Mouse (Mus musculus): Measurements from ENCODE around the gene H2-M10.6. TPM values are rescaled to one million over a fixed set of nuclear protein-coding genes. Genes with fewer than 3 reads are reported as not detected.
"Not testable (repeated sequence)": the region's sequence is repeated elsewhere in the genome, so short reads cannot be mapped to it uniquely, and the experiment has no call there.

Gene H2-M10.6
- not detected in 2 replicates for polyA plus RNA-seq (2015; fragmentation: Nextera tagmentation; extraction: Ambion mirVana)

DNA sequence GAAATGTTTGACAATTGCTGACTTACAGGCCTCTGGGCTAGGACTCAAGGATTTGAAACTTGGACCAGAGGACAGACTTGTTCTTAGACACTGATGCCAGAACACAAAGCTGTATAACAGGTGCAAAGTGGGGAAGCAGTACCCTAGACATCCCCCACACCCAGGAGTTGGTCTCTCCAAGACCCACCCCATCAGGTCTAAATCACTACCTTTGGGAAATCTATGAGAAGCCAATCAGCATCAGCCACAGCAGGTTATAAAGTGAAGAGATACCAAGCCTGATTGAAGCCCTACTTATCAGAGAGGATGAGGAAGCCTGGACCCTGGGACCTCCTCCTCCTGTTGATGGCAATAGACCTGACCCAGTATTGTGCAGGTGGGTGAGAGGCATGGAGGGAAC, at the start of gene H2-M10.6:
TSS of gene H2-M10.6 (plus strand) at position 301 of the 400 bp plus-strand sequence.
- H3K27me3 ChIP-seq = no peaks in the 10 kb centered on the region
- no peaks in the 10 kb centered on the region for H3K36me3 ChIP-seq
- no peak within 1 kb of the TSS for H3K27ac ChIP-seq
- H3K9me3 ChIP-seq = no peaks in the 10 kb centered on the region
- H3K4me2 ChIP-seq = no peak within 1 kb of the TSS
- no peak within 1 kb of the TSS for H3K9ac ChIP-seq
- H3K4me3 ChIP-seq = no peak within 1 kb of the TSS
- ATAC-seq (ENCODE audit: low FRiP score) = no peak
- H3K4me1 ChIP-seq (replicated peaks) = no peaks in the 10 kb centered on the region

DNA sequence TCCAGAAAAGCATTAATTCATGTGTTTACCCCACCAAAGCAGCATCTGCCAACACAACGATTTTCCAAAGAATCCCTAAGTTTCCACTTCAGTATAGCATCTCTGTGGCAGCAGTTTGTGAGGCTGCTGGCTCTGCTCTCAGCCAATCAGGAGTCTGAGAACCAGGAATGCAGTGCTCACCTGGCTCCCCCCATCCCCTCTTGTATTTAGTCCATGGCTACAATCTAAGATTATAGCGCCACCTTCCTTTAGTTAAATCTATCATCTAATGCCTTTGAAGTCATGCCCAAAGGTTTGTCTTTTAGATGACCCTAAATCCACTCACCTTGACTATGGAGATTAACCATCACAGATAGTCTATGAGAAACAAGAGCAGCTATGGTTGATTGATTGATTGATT, 48.2 kb upstream of the H2-M10.6 start:
- WGBS = 55% methylated on average over 2 of the region's 2 CpGs
- ATAC-seq (ENCODE audit: low FRiP score) = 0 out of 2 replicates have a peak, but pooled peaks have one; percentile 10
- no peak overlapping the region for H3K9ac ChIP-seq
- H3K4me2 ChIP-seq = no peak overlapping the region
- no peaks in the 10 kb centered on the region for H3K9me3 ChIP-seq
- H3K4me3 ChIP-seq = no peak overlapping the region
- H3K36me3 ChIP-seq = no peaks in the 10 kb centered on the region
- no peaks in the 10 kb centered on the region for H3K27me3 ChIP-seq
- no peaks in the 10 kb centered on the region for H3K4me1 ChIP-seq (replicated peaks)
- H3K27ac ChIP-seq = no peak overlapping the region

DNA sequence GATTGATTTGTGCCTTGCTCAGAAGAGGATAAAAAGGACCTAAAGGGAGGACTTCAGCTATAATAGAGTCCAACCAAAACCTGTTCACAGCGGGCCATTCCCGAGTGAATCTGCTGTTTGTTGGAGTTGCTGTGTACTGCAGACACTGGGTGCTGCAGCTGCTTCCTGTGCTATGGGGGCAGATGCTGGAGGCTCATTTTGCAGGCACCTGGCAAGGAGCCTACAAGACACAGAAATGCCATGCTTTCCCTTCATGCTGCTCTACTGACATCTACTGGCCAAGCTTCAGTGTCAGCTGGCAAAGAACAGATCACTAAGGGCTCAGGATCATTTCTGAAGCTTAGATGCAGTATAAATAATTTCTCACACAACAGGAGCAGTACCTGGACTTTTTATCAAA, 47.7 kb upstream of the H2-M10.6 start:
- H3K4me2 ChIP-seq; H3K9me3 ChIP-seq; H3K27me3 ChIP-seq; H3K27ac ChIP-seq; H3K4me1 ChIP-seq (replicated peaks); H3K9ac ChIP-seq; H3K4me3 ChIP-seq; H3K36me3 ChIP-seq: not testable (repeated sequence)
- ATAC-seq (ENCODE audit: low FRiP score) = peak; percentile 32; the same call in 1 of the 2 replicates
- WGBS = 29% methylated on average over 2 of the region's 2 CpGs

DNA sequence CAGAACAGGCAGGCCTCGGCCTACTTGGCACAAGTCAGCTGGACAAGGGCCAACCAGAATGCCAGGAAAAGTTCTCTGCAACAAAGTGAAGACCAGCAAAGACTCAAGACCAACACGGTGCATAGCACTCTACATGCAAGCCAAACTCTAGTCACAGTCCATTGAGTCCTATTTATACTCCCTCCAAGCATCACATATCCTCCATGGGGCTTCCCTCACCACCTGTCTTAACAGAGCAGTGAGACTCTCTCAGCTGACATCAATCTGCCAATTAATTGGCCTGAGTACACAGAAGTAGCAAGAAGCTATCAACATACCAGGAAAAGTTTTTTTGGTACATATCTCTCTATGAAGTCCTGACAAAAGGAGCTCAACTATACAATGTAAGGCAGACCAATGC, 46.6 kb upstream of the H2-M10.6 start:
- H3K27me3 ChIP-seq; H3K36me3 ChIP-seq; H3K4me1 ChIP-seq (replicated peaks); H3K9me3 ChIP-seq; H3K4me2 ChIP-seq; H3K27ac ChIP-seq; H3K9ac ChIP-seq; H3K4me3 ChIP-seq; ATAC-seq (ENCODE audit: low FRiP score): not testable (repeated sequence)
- 77% methylated on average over 2 of the region's 2 CpGs for WGBS

DNA sequence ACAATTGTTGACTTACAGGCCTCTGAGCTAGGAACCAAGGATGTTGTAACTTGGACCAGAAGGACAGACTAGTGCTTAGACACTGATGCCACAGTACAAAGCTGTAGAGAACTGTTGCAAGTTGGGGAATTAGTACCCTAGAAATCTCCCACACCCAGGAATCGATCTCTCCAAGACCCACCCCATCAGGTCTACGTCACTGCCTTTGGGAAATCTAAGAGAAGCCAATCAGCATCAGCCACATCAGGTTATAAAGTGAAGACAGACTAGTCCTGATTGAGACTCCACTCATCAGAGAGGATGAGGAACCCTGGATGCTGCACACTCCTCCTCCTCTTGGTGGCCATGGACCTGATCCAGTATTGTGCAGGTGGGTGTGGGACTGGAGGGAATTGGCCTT, 39.4 kb upstream of the H2-M10.6 start, which contains the start of gene H2-M10.5:
TSS of gene H2-M10.5 (plus strand) at position 301 of the 400 bp plus-strand sequence.
- not testable (repeated sequence) for H3K9ac ChIP-seq; H3K4me1 ChIP-seq (replicated peaks); H3K27me3 ChIP-seq; H3K9me3 ChIP-seq; H3K4me2 ChIP-seq; H3K4me3 ChIP-seq; ATAC-seq (ENCODE audit: low FRiP score); H3K27ac ChIP-seq; H3K36me3 ChIP-seq
- 97% methylated on average over 2 of the region's 2 CpGs for WGBS

DNA sequence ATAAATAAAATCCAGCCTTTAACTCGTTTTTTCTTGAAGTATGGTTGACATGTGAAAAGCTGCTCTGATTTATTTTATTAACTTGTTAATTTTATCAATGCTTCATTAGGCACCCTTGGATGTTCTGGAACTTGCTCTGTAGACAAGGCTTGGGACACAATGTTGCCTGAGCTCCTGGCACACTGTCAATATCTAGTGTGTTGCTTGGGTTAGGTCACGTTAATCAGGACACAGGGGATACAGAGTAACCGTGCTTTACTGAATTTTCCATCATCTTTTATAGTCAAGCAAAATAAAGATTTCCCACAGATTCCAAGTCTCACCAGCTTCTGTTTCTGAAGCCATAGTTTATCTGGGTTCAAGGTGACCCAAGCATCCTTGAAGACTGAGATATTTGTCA, 30.4 kb upstream of the H2-M10.6 start:
- WGBS = 68% methylated on average over 3 of the region's 3 CpGs
- no peaks in the 10 kb centered on the region for H3K4me1 ChIP-seq (replicated peaks)
- H3K4me3 ChIP-seq = no peak overlapping the region
- no peak overlapping the region for H3K27ac ChIP-seq
- no peaks in the 10 kb centered on the region for H3K9me3 ChIP-seq
- no peak overlapping the region for H3K4me2 ChIP-seq
- no peaks in the 10 kb centered on the region for H3K36me3 ChIP-seq
- ATAC-seq (ENCODE audit: low FRiP score) = no peak
- no peak overlapping the region for H3K9ac ChIP-seq
- no peaks in the 10 kb centered on the region for H3K27me3 ChIP-seq

DNA sequence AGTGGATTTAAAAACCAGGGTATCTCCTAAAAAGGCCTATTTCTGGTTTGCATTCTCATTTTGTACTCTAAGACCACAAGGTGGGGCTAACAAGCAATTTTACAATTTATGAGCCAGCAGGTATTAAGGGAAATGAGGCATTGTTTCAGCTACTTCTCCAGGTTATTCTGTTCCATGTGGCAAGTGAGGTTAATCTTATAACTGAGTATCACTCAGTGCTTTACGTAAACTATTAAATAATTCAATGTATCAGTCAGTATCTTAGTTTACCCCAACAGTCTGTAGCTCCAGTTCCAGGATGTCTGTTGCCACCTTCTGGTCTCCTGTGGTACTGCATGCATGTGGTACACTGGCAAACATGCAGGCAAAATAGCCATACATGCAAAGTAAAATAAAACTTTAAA, 25.5 kb upstream of the H2-M10.6 start:
- H3K9ac ChIP-seq; H3K36me3 ChIP-seq; H3K27me3 ChIP-seq; H3K27ac ChIP-seq; H3K4me3 ChIP-seq; ATAC-seq (ENCODE audit: low FRiP score); H3K4me1 ChIP-seq (replicated peaks); H3K9me3 ChIP-seq; H3K4me2 ChIP-seq: not testable (repeated sequence)
- 38% methylated on average over 1 of the region's 1 CpGs for WGBS

DNA sequence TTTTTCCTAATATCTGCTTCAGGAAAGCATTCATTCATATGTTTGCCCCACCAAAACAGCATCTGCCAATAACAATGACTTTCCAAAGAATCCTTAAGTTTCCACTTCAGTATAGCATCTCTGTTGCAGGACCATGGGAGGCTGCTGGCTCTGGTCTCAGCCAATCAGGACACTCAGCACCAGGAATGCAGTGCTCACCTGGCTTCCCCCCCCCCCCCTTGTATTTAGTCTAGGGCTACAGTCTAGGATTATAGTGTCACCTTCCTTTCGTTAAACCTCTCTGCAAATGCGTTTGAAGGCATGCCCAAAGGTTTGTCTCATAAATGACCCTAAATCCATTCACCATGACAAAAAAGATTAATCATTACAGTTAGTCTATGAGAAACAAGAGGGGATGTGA, 23.6 kb upstream of the H2-M10.6 start:
- peak; percentile 72 for ATAC-seq (ENCODE audit: low FRiP score)
- no peaks in the 10 kb centered on the region for H3K9me3 ChIP-seq
- no peak overlapping the region for H3K9ac ChIP-seq
- H3K4me2 ChIP-seq = no peak overlapping the region
- H3K36me3 ChIP-seq = no peaks in the 10 kb centered on the region
- 83% methylated on average over 2 of the region's 2 CpGs for WGBS
- no peaks in the 10 kb centered on the region for H3K27me3 ChIP-seq
- H3K4me3 ChIP-seq = no peak overlapping the region
- no peaks in the 10 kb centered on the region for H3K4me1 ChIP-seq (replicated peaks)
- no peak overlapping the region for H3K27ac ChIP-seq

DNA sequence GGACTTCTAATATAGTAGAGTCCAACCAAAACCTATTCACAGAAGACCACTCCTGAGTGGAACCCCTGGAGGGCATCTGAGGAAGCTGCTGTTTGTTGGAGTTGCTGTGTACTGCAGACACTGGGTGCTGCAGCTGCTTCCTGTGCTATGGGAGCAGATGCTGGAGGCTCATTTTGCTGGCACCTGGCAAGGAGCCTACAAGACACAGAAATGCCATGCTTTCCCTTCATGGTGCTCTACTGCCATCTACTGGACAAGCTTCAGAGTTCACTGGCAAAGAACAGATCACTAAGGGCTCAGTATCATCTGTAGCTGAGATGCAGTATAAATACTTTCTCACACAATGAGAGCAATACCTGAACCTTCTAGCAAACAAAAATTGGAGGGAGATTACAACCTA, 23.2 kb upstream of the H2-M10.6 start:
- not testable (repeated sequence) for H3K4me2 ChIP-seq; H3K9ac ChIP-seq; H3K9me3 ChIP-seq; H3K27ac ChIP-seq; H3K27me3 ChIP-seq; H3K4me1 ChIP-seq (replicated peaks); H3K4me3 ChIP-seq; H3K36me3 ChIP-seq
- peak; percentile 85 for ATAC-seq (ENCODE audit: low FRiP score)

DNA sequence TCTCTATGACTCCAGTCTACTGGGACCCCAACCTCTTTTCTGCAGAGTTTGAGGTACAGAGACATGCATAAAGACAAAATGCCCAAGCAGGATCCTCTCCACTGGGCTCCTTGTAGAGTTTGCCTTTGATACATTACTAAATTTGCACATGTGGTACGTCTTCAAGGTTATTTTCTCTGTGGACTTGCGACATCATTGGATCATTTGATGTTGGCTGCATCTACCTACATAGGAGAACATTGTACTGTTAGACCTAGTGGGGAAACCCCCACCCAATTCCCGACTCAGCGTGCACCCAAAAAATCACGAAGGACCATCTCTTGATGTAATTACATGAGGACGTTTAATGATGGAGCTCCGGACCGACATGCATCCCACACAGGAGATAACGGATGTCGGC, 12.5 kb upstream of the H2-M10.6 start:
- Histone ChIP-seq H3K4me3 (no peak overlapping the region), H3K4me2 (no peak overlapping the region), H3K9ac (no peak overlapping the region), H3K36me3 (no peaks in the 10 kb centered on the region), H3K27ac (no peak overlapping the region), H3K27me3 (no peaks in the 10 kb centered on the region), H3K4me1 (replicated peaks) (no peaks in the 10 kb centered on the region), H3K9me3 (no peaks in the 10 kb centered on the region)
- no peak for ATAC-seq (ENCODE audit: low FRiP score)
- 94% methylated on average over 10 of the region's 10 CpGs for WGBS

DNA sequence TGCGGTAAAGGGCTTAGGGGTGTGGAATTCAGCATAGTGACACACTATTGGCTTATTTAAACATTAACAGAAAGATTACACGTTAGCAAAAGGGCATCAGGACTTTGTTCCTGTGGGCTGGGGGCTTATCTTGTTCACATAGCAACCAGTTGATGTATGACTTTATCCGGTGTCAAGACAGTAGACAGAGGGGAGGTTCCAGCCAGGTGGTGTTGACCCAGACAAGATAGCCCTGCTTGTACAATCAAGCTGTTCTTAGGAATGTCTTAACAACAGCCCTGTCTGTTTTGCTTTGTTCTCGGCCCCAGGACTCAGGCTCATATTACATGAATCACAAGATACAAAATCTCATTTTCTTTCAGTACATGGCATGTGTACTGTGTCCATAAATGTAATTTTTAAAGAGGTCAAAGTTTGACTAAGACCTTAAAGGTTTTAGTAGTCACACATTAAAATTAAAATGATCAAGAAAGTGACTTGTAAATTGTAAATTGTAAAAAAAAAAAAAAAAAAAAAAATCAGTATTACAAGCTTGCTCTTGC, 12.0 kb upstream of the H2-M10.6 start:
- H3K9ac ChIP-seq; H3K4me1 ChIP-seq (replicated peaks); H3K27ac ChIP-seq; ATAC-seq (ENCODE audit: low FRiP score); H3K4me3 ChIP-seq; H3K27me3 ChIP-seq; H3K9me3 ChIP-seq; H3K4me2 ChIP-seq; H3K36me3 ChIP-seq: not testable (repeated sequence)
- WGBS = 73% methylated on average over 4 of the region's 4 CpGs

DNA sequence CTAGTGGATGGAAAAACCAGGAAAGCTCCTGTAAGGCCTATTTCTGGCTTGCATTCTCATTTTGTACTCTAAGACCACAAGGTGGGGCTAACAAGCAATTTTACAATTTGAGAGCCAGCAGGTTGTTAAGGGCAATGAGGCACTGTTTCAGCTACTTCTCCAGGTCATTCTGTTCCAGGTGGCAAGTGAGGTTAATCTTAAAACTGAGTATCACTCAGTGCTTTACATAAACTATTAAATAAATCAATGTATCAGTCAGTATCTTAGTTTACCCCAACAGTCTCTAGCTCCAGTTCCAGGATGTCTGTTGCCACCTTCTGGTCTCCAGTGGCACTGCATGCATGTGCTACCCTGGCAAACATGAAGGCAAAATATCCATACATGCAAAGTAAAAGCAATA, 12.0 kb downstream of the H2-M10.6 start:
- no peaks in the 10 kb centered on the region for H3K36me3 ChIP-seq
- H3K27ac ChIP-seq = no peak overlapping the region
- no peaks in the 10 kb centered on the region for H3K4me1 ChIP-seq (replicated peaks)
- H3K9me3 ChIP-seq = no peaks in the 10 kb centered on the region
- H3K4me3 ChIP-seq = no peak overlapping the region
- ATAC-seq (ENCODE audit: low FRiP score) = no peak
- H3K9ac ChIP-seq = no peak overlapping the region
- 0 out of 2 replicates have a peak, but pooled peaks cover 4% of the 10 kb centered on the region for H3K27me3 ChIP-seq
- H3K4me2 ChIP-seq = no peak overlapping the region

DNA sequence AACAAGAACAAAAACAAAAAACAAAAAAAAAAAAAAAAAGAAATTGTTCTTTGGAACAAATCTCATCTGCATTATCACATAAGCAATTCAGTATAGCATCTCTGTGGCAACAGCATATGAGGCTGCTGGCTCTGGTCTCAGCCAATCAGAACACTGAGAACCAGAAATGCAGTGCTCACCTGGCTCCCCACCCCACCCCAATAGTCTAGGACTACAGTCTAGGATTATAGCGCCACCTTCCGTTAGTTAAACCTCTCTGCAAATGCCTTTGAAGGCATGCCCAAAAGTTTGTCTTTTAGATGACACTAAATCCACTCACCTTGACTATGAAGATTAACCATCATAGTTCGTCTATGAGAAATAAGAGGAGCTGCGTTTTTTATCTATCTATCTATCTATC, 13.6 kb downstream of the H2-M10.6 start:
- Histone ChIP-seq H3K27me3 (0 out of 2 replicates have a peak, but pooled peaks cover 4% of the 10 kb centered on the region), H3K4me1 (replicated peaks) (no peaks in the 10 kb centered on the region), H3K9me3 (no peaks in the 10 kb centered on the region), H3K4me3 (no peak overlapping the region), H3K4me2 (peak overlapping the region; percentile 39), H3K36me3 (no peaks in the 10 kb centered on the region), H3K9ac (no peak overlapping the region), H3K27ac (no peak overlapping the region)
- 23% methylated on average over 4 of the region's 4 CpGs for WGBS
- peak; percentile 79 for ATAC-seq (ENCODE audit: low FRiP score)
